Mouse (Mus musculus): ENCODE measurements around the gene Speer4c. TPM values are rescaled to one million over a fixed set of nuclear protein-coding genes. Genes with fewer than 3 reads are reported as not detected.

Gene Speer4c
- polyA plus RNA-seq (2012; rRNA removed) = not detected in 2 replicates

GRCm38 (mm10) chr5:15714171-15714570 lies at the start of gene Speer4c:
Speer4c (minus strand) TSS chr5:15714271.

Other genes with a start within 250 kb of the Speer4c start
- gene Gm21149, start 237.7 kb downstream of the Speer4c start, polyA plus RNA-seq (2012; rRNA removed) = not detected in 2 replicates
- not detected in 2 replicates for gene Gm21190, start 185.0 kb downstream of the Speer4c start, polyA plus RNA-seq (2012; rRNA removed)
- gene Gm21083, start 136.9 kb downstream of the Speer4c start, polyA plus RNA-seq (2012; rRNA removed) = not detected in 2 replicates
- gene Speer4d, start 95.2 kb downstream of the Speer4c start, polyA plus RNA-seq (2012; rRNA removed) = not detected in 2 replicates
- not detected in 2 replicates for gene 4930572O03Rik, start 57.2 kb downstream of the Speer4c start, polyA plus RNA-seq (2012; rRNA removed)
- gene Cacna2d1, start 220.4 kb upstream of the Speer4c start, polyA plus RNA-seq (2012; rRNA removed) = 0.31 and 0.42 TPM in 2 replicates